Comparison of ENCODE assay signal across 8 mouse cellular contexts in the genomic region with DNA sequence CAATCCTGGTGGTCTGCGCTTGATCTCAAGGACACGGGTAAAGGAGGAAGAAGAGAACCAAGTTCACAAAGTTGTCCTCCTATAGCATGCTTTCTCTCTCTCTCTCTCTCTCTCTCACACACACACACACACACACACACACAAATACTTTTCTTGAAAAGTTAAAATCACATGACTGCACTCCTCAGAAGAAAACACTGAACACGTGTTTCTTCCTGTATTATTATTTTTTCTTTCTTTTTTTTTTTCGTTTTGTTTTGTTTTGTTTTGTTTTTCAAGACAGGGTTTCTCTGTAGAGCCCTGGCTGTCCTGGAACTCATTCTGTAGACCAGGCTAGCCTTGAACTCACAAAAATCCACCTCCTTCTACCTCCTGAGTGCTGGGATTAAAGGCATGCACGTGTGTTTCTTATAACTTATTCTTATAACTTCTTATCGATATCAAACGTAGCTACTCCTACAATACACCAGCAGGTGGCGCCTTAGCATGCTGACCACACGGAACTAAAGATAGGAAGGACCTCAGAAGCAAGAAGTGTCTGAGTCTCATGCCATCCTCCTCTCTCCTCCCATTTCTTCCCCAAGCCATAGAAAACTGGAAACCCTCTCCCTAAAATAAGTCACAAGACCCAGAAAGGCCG. TPM values are rescaled to one million over a fixed set of nuclear protein-coding genes. Genes with fewer than 3 reads are reported as not detected.
DNase-seq lines count a peak whose midpoint lies in the region; ATAC-seq and TF ChIP-seq lines count a peak whose summit lies in the region.

No protein-coding gene starts in this region.

- no peak overlapping the region for H3K9ac ChIP-seq in ES-E14 (ENCODE audit: insufficient read depth, low read depth, low read length, poor library complexity, severe bottlenecking)
- H3K9ac ChIP-seq in liver, embryonic 12.5 days = no peak overlapping the region

- no peak for ATAC-seq in liver, embryonic 12.5 days

- 42% methylated on average over 10 of the region's 10 CpGs for WGBS in embryonic facial prominence, embryonic 10.5 days
- 30% methylated on average over 10 of the region's 10 CpGs for WGBS in liver, embryonic 12.5 days (ENCODE audit: insufficient replicate concordance)

- H3K4me2 ChIP-seq in liver, embryonic 12.5 days = 0 out of 2 replicates have a peak overlapping the region, but pooled peaks have one; percentile 12

- H3K4me3 ChIP-seq in ES-E14 (ENCODE audit: insufficient read depth in 1 of 2, low read depth in 1 of 2, low read length in 2 of 2, poor library complexity in 1 of 2, severe bottlenecking in 1 of 2) = no peak overlapping the region
- no peak overlapping the region for H3K4me3 ChIP-seq in embryonic facial prominence, embryonic 10.5 days
- H3K4me3 ChIP-seq in liver, embryonic 12.5 days = no peak overlapping the region

- no peak overlapping the region for H3K27ac ChIP-seq in ES-E14 (ENCODE audit: insufficient read depth, low read depth, low read length, poor library complexity, severe bottlenecking)
- no peak overlapping the region for H3K27ac ChIP-seq in embryonic facial prominence, embryonic 10.5 days (replicated peaks)
- no peak overlapping the region for H3K27ac ChIP-seq in liver, embryonic 12.5 days

- in situ Hi-C loops in ES-E14 (cut with MboI; ENCODE audit: low sequenced_read_pairs in 2 of 2, unreplicated experiment in 2 of 2) = loop anchor here (10.0 to 25.0 kb wide), 2 partner anchors 251 to 458 kb away; no protein-coding TSS in a partner anchor

- H3K36me3 ChIP-seq in ES-E14 (ENCODE audit: control insufficient read depth, insufficient read depth, low read length, poor library complexity, severe bottlenecking) = no peaks in the 10 kb centered on the region
- no peaks in the 10 kb centered on the region for H3K36me3 ChIP-seq in embryonic facial prominence, embryonic 10.5 days (replicated peaks)
- H3K36me3 ChIP-seq in liver, embryonic 12.5 days = no peaks in the 10 kb centered on the region

- peak; percentile 50 to 69 for DNase-seq in layer of hippocampus, postnatal 10 days (ENCODE audit: low spot score in 2 of 2)
- no peak for DNase-seq in layer of hippocampus, postnatal 36 days
- DNase-seq in ES-E14 (ENCODE audit: low read depth, low spot score) = peak; percentile 75
- peak; percentile 33 for DNase-seq in adrenal gland, adult 2 months
- peak; percentile 65 for DNase-seq in embryonic facial prominence, embryonic 10.5 days (ENCODE audit: low spot score)
- peak; percentile 25 for DNase-seq in right cerebral cortex, postnatal 25 days
- DNase-seq in layer of hippocampus, postnatal 14 days (ENCODE audit: low spot score in 2 of 2) = no peak

- H3K4me1 ChIP-seq in ES-E14 (ENCODE audit: control insufficient read depth in 2 of 2, insufficient read depth in 2 of 2, low read length in 2 of 2, poor library complexity in 1 of 2) = peaks cover 0 to 4% of the 10 kb centered on the region in 2 experiments; a peak in 2 of 4 replicates
- peaks cover 7% of the 10 kb centered on the region for H3K4me1 ChIP-seq in embryonic facial prominence, embryonic 10.5 days
- H3K4me1 ChIP-seq in liver, embryonic 12.5 days = peaks cover 11% of the 10 kb centered on the region; the same call in 1 of the 2 replicates

- no peaks in the 10 kb centered on the region for H3K27me3 ChIP-seq in embryonic facial prominence, embryonic 10.5 days (replicated peaks; ENCODE audit: low read depth, poor library complexity, severe bottlenecking)
- no peaks in the 10 kb centered on the region for H3K27me3 ChIP-seq in liver, embryonic 12.5 days (replicated peaks)

- H3K9me3 ChIP-seq in ES-E14 (ENCODE audit: control insufficient read depth, insufficient read depth, low read depth, low read length) = no peaks in the 10 kb centered on the region
- no peaks in the 10 kb centered on the region for H3K9me3 ChIP-seq in embryonic facial prominence, embryonic 10.5 days
- peaks cover 5% of the 10 kb centered on the region; the same call in 1 of the 2 replicates for H3K9me3 ChIP-seq in liver, embryonic 12.5 days (replicated peaks)

TF ChIP-seq in ES-E14, 5 proteins besides CTCF, POLR2A, EP300 and RAD21:
- TF ChIP-seq ZC3H11A (IDR thresholded peaks at IDR 0.05; ENCODE audit: borderline replicate concordance, low read depth, low read length) (no peak; the same call in 1 of the 2 replicates), MAFK (IDR thresholded peaks at IDR 0.05; ENCODE audit: insufficient read depth, low read depth, low read length) (no peak), CHD2 (IDR thresholded peaks at IDR 0.05; ENCODE audit: low read depth, low read length) (no peak), ZNF384 (IDR thresholded peaks at IDR 0.05; ENCODE audit: low read depth, low read length) (no peak), HCFC1 (IDR thresholded peaks at IDR 0.05; ENCODE audit: borderline replicate concordance, insufficient read depth, low read length) (no peak)

RNA-seq across cellular contexts. Expression of a gene that starts 41.0 kb away (rescaled TPM):
- 10 to 100 TPM; 46.9 to 54.7 TPM for total RNA-seq in layer of hippocampus, postnatal 10 days (2021)
- 10 to 100 TPM; 32.1 to 39.1 TPM for total RNA-seq in layer of hippocampus, postnatal 36 days (2021)
- 19.4 and 19.8 TPM in 2 replicates for total RNA-seq in ES-E14 (2012; rRNA removed)
- 100 to 1,000 TPM; 191 to 215 TPM for total RNA-seq in adrenal gland, adult 2 months (2021)
- 458 and 470 TPM in 2 replicates for polyA plus RNA-seq in adrenal gland, adult 2 months (2012; rRNA removed)
- 114 and 119 TPM in 2 replicates for polyA plus RNA-seq in embryonic facial prominence, embryonic 10.5 days (2016; fragmentation: Nextera tagmentation; extraction: Ambion mirVana)
- 23.9 and 24.2 TPM in 2 replicates for polyA plus RNA-seq in liver, embryonic 12.5 days (2016; fragmentation: Nextera tagmentation; extraction: Ambion mirVana)
- total RNA-seq in layer of hippocampus, postnatal 14 days (2021) = 10 to 100 TPM; 48.3 to 50.3 TPM

Comparison
In these comparisons a context has a peak if more than half of its experiments do, and no peak if none do; other contexts are left out.
1. DNase-seq: peak in layer of hippocampus, postnatal 10 days (2 of 2), ES-E14 (single experiment), adrenal gland, adult 2 months (single experiment), embryonic facial prominence, embryonic 10.5 days (single experiment) and right cerebral cortex, postnatal 25 days (single experiment); none in layer of hippocampus, postnatal 36 days (0 of 2) and layer of hippocampus, postnatal 14 days (0 of 2).